Mouse (Mus musculus) megakaryocyte-erythroid progenitor cell, adult 5-6 weeks (primary cell): Measurements from ENCODE around the gene Gm20828. TPM values are rescaled to one million over a fixed set of nuclear protein-coding genes. Genes with fewer than 3 reads are reported as not detected.
"Not testable (repeated sequence)": the region's sequence is repeated elsewhere in the genome, so short reads cannot be mapped to it uniquely, and the experiment has no call there.

Experiments used
- ATAC-seq: replicated peaks from 2 replicates; pipeline ENCODE4 v1.8.0; 2016; ENCODE audit warnings: mild to moderate bottlenecking, inconsistent platforms; ENCODE audit not compliant: severe bottlenecking, poor library complexity, low FRiP score, low TSS enrichment
- total RNA-seq, 2 experiments: library from RNA; stranded (forward) in 1 of 2; stranded (reverse) in 1 of 2; fragments of 200-1000, 215-1000 nt in 1 of 2; fragments of >200 nt in 1 of 2; fragmentation: Nextera tagmentation in 1 of 2; gene quantifications; 2 replicates each; pipeline ENCODE4 v1.2.3; 2014 to 2017

Gene Gm20828
- total RNA-seq (2014; fragmentation: Nextera tagmentation) (not detected in 2 replicates), total RNA-seq (2017) (not detected in 2 replicates)

DNA sequence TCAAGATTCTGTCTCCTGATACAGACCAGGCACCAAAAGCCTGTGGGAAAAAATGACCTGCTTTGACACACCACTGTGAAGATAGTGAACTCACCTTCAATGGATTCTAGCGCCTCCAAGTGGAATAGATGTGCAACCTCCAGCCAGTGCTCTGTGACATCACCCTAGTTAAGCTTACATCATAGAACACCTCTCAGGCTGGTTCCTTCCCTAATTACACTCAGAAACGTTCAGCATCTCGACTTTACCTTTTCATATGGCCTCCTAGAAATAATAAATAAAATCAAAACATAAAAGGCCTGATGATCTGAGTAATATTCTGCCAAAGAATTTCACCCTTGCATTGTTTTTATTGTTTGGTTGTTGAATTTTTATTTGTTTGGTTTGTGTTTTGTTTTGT, at the start of gene Gm20828:
Gene Gm20828, minus strand, starts transcription at position 101 of the 400 bp plus-strand sequence.
- not testable (repeated sequence) for ATAC-seq
